ENCODE assay signal across 8 mouse cellular contexts in genomic region chr2:154427853-154428360, GRCm38 (mm10). TPM values are rescaled to one million over a fixed set of nuclear protein-coding genes. Genes with fewer than 3 reads are reported as not detected.
DNase-seq lines count a peak whose midpoint lies in the region; ATAC-seq and TF ChIP-seq lines count a peak whose summit lies in the region.

No protein-coding gene starts in this region.

- intact Hi-C loops in left cerebral cortex, postnatal 4 days (cut with DNase I): no loop called here
- intact Hi-C loops in left cerebral cortex, postnatal 25 days (cut with DNase I): no loop called here

- peaks cover 3% of the 10 kb centered on the region; the same call in 1 of the 2 replicates for H3K27me3 ChIP-seq in embryonic facial prominence, embryonic 15.5 days
- H3K27me3 ChIP-seq in kidney, embryonic 16.5 days (ENCODE audit: insufficient read depth, low read length): no peaks in the 10 kb centered on the region
- H3K27me3 ChIP-seq in thymus, adult 2 months (ENCODE audit: control insufficient read depth, insufficient read depth, low read length): no peaks in the 10 kb centered on the region

- ATAC-seq in embryonic facial prominence, embryonic 15.5 days (ENCODE audit: insufficient number of reproducible peaks, low FRiP score, low TSS enrichment, low read depth): peak; percentile 70
- peak; percentile 66 for ATAC-seq in kidney, embryonic 16.5 days (ENCODE audit: low FRiP score, low TSS enrichment)
- ATAC-seq in megakaryocyte progenitor cell, adult 5-6 weeks (replicated peaks; ENCODE audit: poor library complexity): no peak

- WGBS in embryonic facial prominence, embryonic 15.5 days: 22% methylated on average over 17 of the region's 17 CpGs
- WGBS in kidney, embryonic 16.5 days: 8% methylated on average over 17 of the region's 17 CpGs
- 81% methylated on average over 17 of the region's 17 CpGs for WGBS in thymus, adult 2 months

- no peak for TF ChIP-seq POLR2A in thymus, adult 2 months (IDR thresholded peaks at IDR 0.05; ENCODE audit: control insufficient read depth, extremely low read depth, insufficient read depth, low read length, poor library complexity)

- H3K9me3 ChIP-seq in embryonic facial prominence, embryonic 15.5 days (replicated peaks): no peaks in the 10 kb centered on the region
- peaks cover 5% of the 10 kb centered on the region; the same call in 1 of the 2 replicates for H3K9me3 ChIP-seq in kidney, embryonic 16.5 days (ENCODE audit: low read length)

- H3K36me3 ChIP-seq in embryonic facial prominence, embryonic 15.5 days: no peaks in the 10 kb centered on the region
- no peaks in the 10 kb centered on the region for H3K36me3 ChIP-seq in kidney, embryonic 16.5 days (ENCODE audit: insufficient read depth, low read length)
- H3K36me3 ChIP-seq in thymus, adult 2 months (ENCODE audit: control insufficient read depth, insufficient read depth, low read length): no peaks in the 10 kb centered on the region

- peak; percentile 38 for DNase-seq in left cerebral cortex, postnatal 4 days
- DNase-seq in left cerebral cortex, postnatal 25 days (ENCODE audit: low spot score in 2 of 2): no peak
- DNase-seq in lung, postnatal 36 days: peak; percentile 79
- DNase-seq in thymus, adult 2 months: no peak
- no peak for DNase-seq in frontal cortex, postnatal 25 days (ENCODE audit: low spot score in 2 of 2)

- no peak for TF ChIP-seq CTCF in thymus, adult 2 months (IDR thresholded peaks at IDR 0.05; ENCODE audit: borderline replicate concordance, control insufficient read depth, extremely low read depth, insufficient read depth, low read length, poor library complexity)

- peak overlapping the region; percentile 79 for H3K27ac ChIP-seq in embryonic facial prominence, embryonic 15.5 days (replicated peaks)
- peak overlapping the region; percentile 74 for H3K27ac ChIP-seq in kidney, embryonic 16.5 days (ENCODE audit: low read length)
- no peak overlapping the region for H3K27ac ChIP-seq in thymus, adult 2 months (ENCODE audit: control insufficient read depth, insufficient read depth, low read length)

- H3K4me2 ChIP-seq in embryonic facial prominence, embryonic 15.5 days (replicated peaks): peak overlapping the region; percentile 31
- peak overlapping the region; percentile 75 for H3K4me2 ChIP-seq in kidney, embryonic 16.5 days (replicated peaks; ENCODE audit: low read depth, low read length)

- peaks cover 23% of the 10 kb centered on the region for H3K4me1 ChIP-seq in embryonic facial prominence, embryonic 15.5 days
- peaks cover 8% of the 10 kb centered on the region for H3K4me1 ChIP-seq in kidney, embryonic 16.5 days (ENCODE audit: insufficient read depth, low read length)
- H3K4me1 ChIP-seq in thymus, adult 2 months (replicated peaks; ENCODE audit: control insufficient read depth, insufficient read depth, low read length): no peaks in the 10 kb centered on the region

- H3K9ac ChIP-seq in embryonic facial prominence, embryonic 15.5 days: no peak overlapping the region
- peak overlapping the region; percentile 47 for H3K9ac ChIP-seq in kidney, embryonic 16.5 days (replicated peaks; ENCODE audit: low read length)

- H3K4me3 ChIP-seq in embryonic facial prominence, embryonic 15.5 days (replicated peaks): peak overlapping the region; percentile 16
- peak overlapping the region; percentile 15 for H3K4me3 ChIP-seq in kidney, embryonic 16.5 days (ENCODE audit: low read length)
- no peak overlapping the region for H3K4me3 ChIP-seq in thymus, adult 2 months (ENCODE audit: control insufficient read depth, insufficient read depth, low read length)

RNA-seq across cellular contexts. Expression of gene Cbfa2t2, which starts 8.4 kb away (rescaled TPM):
- total RNA-seq in left cerebral cortex, postnatal 4 days (2021): 10 to 100 TPM; 48.3 to 55.2 TPM
- 10 to 100 TPM; 54.6 to 57.5 TPM for total RNA-seq in left cerebral cortex, postnatal 25 days (2021)
- 40.9 and 43.6 TPM in 2 replicates for polyA plus RNA-seq in embryonic facial prominence, embryonic 15.5 days (2015; fragmentation: Nextera tagmentation; extraction: Ambion mirVana)
- polyA plus RNA-seq in kidney, embryonic 16.5 days (2015; fragmentation: Nextera tagmentation; extraction: Ambion mirVana): 44.2 and 48.3 TPM in 2 replicates
- 14.8 and 23.3 TPM in 2 replicates for total RNA-seq in megakaryocyte progenitor cell, adult 5-6 weeks (2015)
- 10.1 and 11.5 TPM in 2 replicates for total RNA-seq in megakaryocyte progenitor cell, adult 5-6 weeks (2017)
- 27.6 and 30.1 TPM in 2 replicates for polyA plus RNA-seq in thymus, adult 2 months (2012; rRNA removed)

RNA-seq across cellular contexts. Expression of gene Snta1, which starts 20.0 kb away (rescaled TPM):
- total RNA-seq in left cerebral cortex, postnatal 4 days (2021): 10 to 100 TPM; 21.7 to 22.2 TPM
- total RNA-seq in left cerebral cortex, postnatal 25 days (2021): 10 to 100 TPM; 30.7 to 35.7 TPM
- 12.1 and 12.8 TPM in 2 replicates for polyA plus RNA-seq in embryonic facial prominence, embryonic 15.5 days (2015; fragmentation: Nextera tagmentation; extraction: Ambion mirVana)
- 9.5 and 12.2 TPM in 2 replicates for polyA plus RNA-seq in kidney, embryonic 16.5 days (2015; fragmentation: Nextera tagmentation; extraction: Ambion mirVana)
- total RNA-seq in megakaryocyte progenitor cell, adult 5-6 weeks (2015): not detected in 2 replicates
- 0.12 and 0.24 TPM in 2 replicates for total RNA-seq in megakaryocyte progenitor cell, adult 5-6 weeks (2017)
- polyA plus RNA-seq in thymus, adult 2 months (2012; rRNA removed): 5.8 and 9.6 TPM in 2 replicates

RNA-seq across cellular contexts. Expression of gene Cdk5rap1, which starts 55.1 kb away (rescaled TPM):
- total RNA-seq in left cerebral cortex, postnatal 4 days (2021): 10 to 100 TPM; 10.2 to 14.4 TPM
- total RNA-seq in left cerebral cortex, postnatal 25 days (2021): 10 to 100 TPM; 11.4 to 17.4 TPM
- 20.1 and 21.1 TPM in 2 replicates for polyA plus RNA-seq in embryonic facial prominence, embryonic 15.5 days (2015; fragmentation: Nextera tagmentation; extraction: Ambion mirVana)
- 17.4 and 23.4 TPM in 2 replicates for polyA plus RNA-seq in kidney, embryonic 16.5 days (2015; fragmentation: Nextera tagmentation; extraction: Ambion mirVana)
- 12.3 and 15.8 TPM in 2 replicates for total RNA-seq in megakaryocyte progenitor cell, adult 5-6 weeks (2015)
- 13.8 and 16.4 TPM in 2 replicates for total RNA-seq in megakaryocyte progenitor cell, adult 5-6 weeks (2017)
- 14.2 and 16.3 TPM in 2 replicates for polyA plus RNA-seq in thymus, adult 2 months (2012; rRNA removed)

Comparison
In these comparisons a context has a peak if more than half of its experiments do, and no peak if none do; other contexts are left out.
1. DNase-seq: peak in left cerebral cortex, postnatal 4 days (single experiment) and lung, postnatal 36 days (single experiment); none in left cerebral cortex, postnatal 25 days (0 of 2), thymus, adult 2 months (single experiment) and frontal cortex, postnatal 25 days (0 of 2).
2. RNA of gene Snta1, which starts 20.0 kb away (total RNA-seq): 30.7 to 35.7 TPM in left cerebral cortex, postnatal 25 days and 21.7 to 22.2 TPM in left cerebral cortex, postnatal 4 days; 0.12 to 0.24 TPM in megakaryocyte progenitor cell, adult 5-6 weeks; every median in the first group is over 10 times any median in the second.